Mouse (Mus musculus): ENCODE data around the gene Alox5. TPM values are rescaled to one million over a fixed set of nuclear protein-coding genes. Genes with fewer than 3 reads are reported as not detected.

Gene Alox5
- polyA plus RNA-seq, 1 experiment from 2014 or later: 1.0 TPM

- Histone ChIP-seq H3K9ac (ENCODE audit: low read length) (no peak overlapping the region), H3K4me3 (ENCODE audit: low read depth, low read length) (no peak overlapping the region), H3K9me3 (ENCODE audit: control insufficient read depth, low read length) (no peaks in the 10 kb centered on the region), H3K4me1 (replicated peaks; ENCODE audit: control insufficient read depth, insufficient read depth, low read length) (0 out of 2 replicates have a peak, but pooled peaks cover 5% of the 10 kb centered on the region), H3K27ac (ENCODE audit: low read depth) (no peak overlapping the region), H3K27me3 (replicated peaks; ENCODE audit: control insufficient read depth, insufficient read depth, low read length) (peaks cover 28% of the 10 kb centered on the region), H3K4me2 (ENCODE audit: low read length) (no peak overlapping the region), H3K36me3 (ENCODE audit: control insufficient read depth, insufficient read depth, low read length) (no peaks in the 10 kb centered on the region)
- ATAC-seq (replicated peaks; ENCODE audit: low FRiP score, low TSS enrichment, low read depth): no peak
- no peak for DNase-seq (ENCODE audit: low spot score)
- 64% methylated on average over 2 of the region's 2 CpGs for WGBS
Observed at GRCm38 (mm10) chr6:116459232-116459631, 1.7 kb downstream of the Alox5 start.

GRCm38 (mm10) chr6:116458728-116459127 is 2.2 kb downstream of the Alox5 start:
- Histone ChIP-seq H3K36me3 (ENCODE audit: control insufficient read depth, insufficient read depth, low read length) (no peaks in the 10 kb centered on the region), H3K9ac (ENCODE audit: low read length) (no peak overlapping the region), H3K27me3 (replicated peaks; ENCODE audit: control insufficient read depth, insufficient read depth, low read length) (peaks cover 28% of the 10 kb centered on the region), H3K4me3 (ENCODE audit: low read depth, low read length) (no peak overlapping the region), H3K9me3 (ENCODE audit: control insufficient read depth, low read length) (no peaks in the 10 kb centered on the region), H3K4me2 (ENCODE audit: low read length) (no peak overlapping the region), H3K27ac (ENCODE audit: low read depth) (no peak overlapping the region), H3K4me1 (replicated peaks; ENCODE audit: control insufficient read depth, insufficient read depth, low read length) (0 out of 2 replicates have a peak, but pooled peaks cover 5% of the 10 kb centered on the region)
- WGBS: 88% methylated on average over 4 of the region's 4 CpGs
- DNase-seq (ENCODE audit: low spot score): no peak
- ATAC-seq (replicated peaks; ENCODE audit: low FRiP score, low TSS enrichment, low read depth): no peak

GRCm38 (mm10) chr6:116456482-116456881 is 4.5 kb downstream of the Alox5 start:
- no peaks in the 10 kb centered on the region for H3K36me3 ChIP-seq (ENCODE audit: control insufficient read depth, insufficient read depth, low read length)
- H3K4me2 ChIP-seq (ENCODE audit: low read length): no peak overlapping the region
- DNase-seq (ENCODE audit: low spot score) (no peak), ATAC-seq (replicated peaks; ENCODE audit: low FRiP score, low TSS enrichment, low read depth) (no peak)
- H3K9ac ChIP-seq (ENCODE audit: low read length): no peak overlapping the region
- H3K4me3 ChIP-seq (ENCODE audit: low read depth, low read length): no peak overlapping the region
- no peaks in the 10 kb centered on the region for H3K9me3 ChIP-seq (ENCODE audit: control insufficient read depth, low read length)
- WGBS: 55% methylated on average over 1 of the region's 1 CpGs
- peaks cover 17% of the 10 kb centered on the region for H3K27me3 ChIP-seq (replicated peaks; ENCODE audit: control insufficient read depth, insufficient read depth, low read length)
- 0 out of 2 replicates have a peak, but pooled peaks cover 5% of the 10 kb centered on the region for H3K4me1 ChIP-seq (replicated peaks; ENCODE audit: control insufficient read depth, insufficient read depth, low read length)
- H3K27ac ChIP-seq (ENCODE audit: low read depth): no peak overlapping the region

GRCm38 (mm10) chr6:116455781-116456180 is 5.2 kb downstream of the Alox5 start:
- no peak overlapping the region for H3K4me2 ChIP-seq (ENCODE audit: low read length)
- 0 out of 2 replicates have a peak, but pooled peaks cover 2% of the 10 kb centered on the region for H3K4me1 ChIP-seq (replicated peaks; ENCODE audit: control insufficient read depth, insufficient read depth, low read length)
- H3K9ac ChIP-seq (ENCODE audit: low read length): no peak overlapping the region
- H3K27ac ChIP-seq (ENCODE audit: low read depth): no peak overlapping the region
- no peaks in the 10 kb centered on the region for H3K36me3 ChIP-seq (ENCODE audit: control insufficient read depth, insufficient read depth, low read length)
- H3K4me3 ChIP-seq (ENCODE audit: low read depth, low read length): no peak overlapping the region
- ATAC-seq (replicated peaks; ENCODE audit: low FRiP score, low TSS enrichment, low read depth) (no peak), DNase-seq (ENCODE audit: low spot score) (no peak)
- H3K9me3 ChIP-seq (ENCODE audit: control insufficient read depth, low read length): no peaks in the 10 kb centered on the region
- WGBS: 73% methylated on average over 4 of the region's 4 CpGs
- H3K27me3 ChIP-seq (replicated peaks; ENCODE audit: control insufficient read depth, insufficient read depth, low read length): peaks cover 10% of the 10 kb centered on the region

- no peak overlapping the region for H3K9ac ChIP-seq (ENCODE audit: low read length)
- no peak overlapping the region for H3K4me2 ChIP-seq (ENCODE audit: low read length)
- WGBS: 69% methylated on average over 4 of the region's 4 CpGs
- DNase-seq (ENCODE audit: low spot score) (no peak), ATAC-seq (replicated peaks; ENCODE audit: low FRiP score, low TSS enrichment, low read depth) (no peak)
- H3K36me3 ChIP-seq (ENCODE audit: control insufficient read depth, insufficient read depth, low read length): no peaks in the 10 kb centered on the region
- H3K27ac ChIP-seq (ENCODE audit: low read depth): no peak overlapping the region
- H3K27me3 ChIP-seq (replicated peaks; ENCODE audit: control insufficient read depth, insufficient read depth, low read length): no peaks in the 10 kb centered on the region
- no peak overlapping the region for H3K4me3 ChIP-seq (ENCODE audit: low read depth, low read length)
- no peaks in the 10 kb centered on the region for H3K9me3 ChIP-seq (ENCODE audit: control insufficient read depth, low read length)
- H3K4me1 ChIP-seq (replicated peaks; ENCODE audit: control insufficient read depth, insufficient read depth, low read length): no peaks in the 10 kb centered on the region
Observed at GRCm38 (mm10) chr6:116440849-116441248, 20.1 kb downstream of the Alox5 start.

GRCm38 (mm10) chr6:116440447-116440846 is 20.5 kb downstream of the Alox5 start:
- ATAC-seq (replicated peaks; ENCODE audit: low FRiP score, low TSS enrichment, low read depth): no peak

GRCm38 (mm10) chr6:116439531-116439930 is 21.4 kb downstream of the Alox5 start:
- H3K9me3 ChIP-seq (ENCODE audit: control insufficient read depth, low read length): no peaks in the 10 kb centered on the region
- H3K4me2 ChIP-seq (ENCODE audit: low read length): no peak overlapping the region
- H3K4me3 ChIP-seq (ENCODE audit: low read depth, low read length): no peak overlapping the region
- no peak overlapping the region for H3K27ac ChIP-seq (ENCODE audit: low read depth)
- H3K9ac ChIP-seq (ENCODE audit: low read length): no peak overlapping the region
- no peak for ATAC-seq (replicated peaks; ENCODE audit: low FRiP score, low TSS enrichment, low read depth)
- no peaks in the 10 kb centered on the region for H3K4me1 ChIP-seq (replicated peaks; ENCODE audit: control insufficient read depth, insufficient read depth, low read length)
- no peak for DNase-seq (ENCODE audit: low spot score)
- WGBS: 87% methylated on average over 6 of the region's 6 CpGs
- no peaks in the 10 kb centered on the region for H3K27me3 ChIP-seq (replicated peaks; ENCODE audit: control insufficient read depth, insufficient read depth, low read length)
- H3K36me3 ChIP-seq (ENCODE audit: control insufficient read depth, insufficient read depth, low read length): no peaks in the 10 kb centered on the region

More at GRCm38 (mm10) chr6:116440447-116440846, 20.5 kb downstream of the Alox5 start:
- DNase-seq (ENCODE audit: low spot score): no peak
- Histone ChIP-seq H3K27ac (ENCODE audit: low read depth) (no peak overlapping the region), H3K4me3 (ENCODE audit: low read depth, low read length) (no peak overlapping the region), H3K4me1 (replicated peaks; ENCODE audit: control insufficient read depth, insufficient read depth, low read length) (no peaks in the 10 kb centered on the region), H3K9ac (ENCODE audit: low read length) (no peak overlapping the region), H3K4me2 (ENCODE audit: low read length) (no peak overlapping the region), H3K9me3 (ENCODE audit: control insufficient read depth, low read length) (no peaks in the 10 kb centered on the region), H3K36me3 (ENCODE audit: control insufficient read depth, insufficient read depth, low read length) (no peaks in the 10 kb centered on the region), H3K27me3 (replicated peaks; ENCODE audit: control insufficient read depth, insufficient read depth, low read length) (no peaks in the 10 kb centered on the region)
- 76% methylated on average over 4 of the region's 4 CpGs for WGBS

- Histone ChIP-seq H3K27ac (ENCODE audit: low read depth) (no peak overlapping the region), H3K4me3 (ENCODE audit: low read depth, low read length) (no peak overlapping the region), H3K27me3 (replicated peaks; ENCODE audit: control insufficient read depth, insufficient read depth, low read length) (no peaks in the 10 kb centered on the region), H3K9ac (ENCODE audit: low read length) (no peak overlapping the region), H3K4me2 (ENCODE audit: low read length) (no peak overlapping the region), H3K36me3 (ENCODE audit: control insufficient read depth, insufficient read depth, low read length) (no peaks in the 10 kb centered on the region), H3K4me1 (replicated peaks; ENCODE audit: control insufficient read depth, insufficient read depth, low read length) (no peaks in the 10 kb centered on the region), H3K9me3 (ENCODE audit: control insufficient read depth, low read length) (no peaks in the 10 kb centered on the region)
- WGBS: 82% methylated on average over 6 of the region's 6 CpGs
- DNase-seq (ENCODE audit: low spot score) (no peak), ATAC-seq (replicated peaks; ENCODE audit: low FRiP score, low TSS enrichment, low read depth) (no peak)
Observed at GRCm38 (mm10) chr6:116438864-116439263, 22.1 kb downstream of the Alox5 start.

GRCm38 (mm10) chr6:116428282-116428681 is 32.7 kb downstream of the Alox5 start:
- Histone ChIP-seq H3K27me3 (replicated peaks; ENCODE audit: control insufficient read depth, insufficient read depth, low read length) (no peaks in the 10 kb centered on the region), H3K4me3 (ENCODE audit: low read depth, low read length) (no peak overlapping the region), H3K9me3 (ENCODE audit: control insufficient read depth, low read length) (no peaks in the 10 kb centered on the region), H3K4me2 (ENCODE audit: low read length) (no peak overlapping the region), H3K4me1 (replicated peaks; ENCODE audit: control insufficient read depth, insufficient read depth, low read length) (no peaks in the 10 kb centered on the region), H3K27ac (ENCODE audit: low read depth) (no peak overlapping the region), H3K9ac (ENCODE audit: low read length) (no peak overlapping the region), H3K36me3 (ENCODE audit: control insufficient read depth, insufficient read depth, low read length) (no peaks in the 10 kb centered on the region)
- ATAC-seq (replicated peaks; ENCODE audit: low FRiP score, low TSS enrichment, low read depth) (no peak), DNase-seq (ENCODE audit: low spot score) (no peak)
- 65% methylated on average over 5 of the region's 5 CpGs for WGBS

All from intestine, embryonic 14.5 days (tissue).